Mouse (Mus musculus): ENCODE results near the gene Taco1. TPM values are rescaled to one million over a fixed set of nuclear protein-coding genes. Genes with fewer than 3 reads are reported as not detected.
"Not testable (repeated sequence)": the region's sequence is repeated elsewhere in the genome, so short reads cannot be mapped to it uniquely, and the experiment has no call there.

Gene Taco1
- polyA plus RNA-seq (2014; fragmentation: Nextera tagmentation; extraction: Ambion mirVana), result 12.8 and 13.8 TPM in 2 replicates

- Histone ChIP-seq H3K4me2 (peak within 1 kb of the TSS; percentile 82), H3K27me3 (replicated peaks; ENCODE audit: control insufficient read depth, insufficient read depth, low read length) (no peaks in the 10 kb centered on the region), H3K9me3 (ENCODE audit: control insufficient read depth, low read length) (no peaks in the 10 kb centered on the region), H3K4me3 (ENCODE audit: low read depth, low read length) (peak within 1 kb of the TSS; percentile 95), H3K27ac (ENCODE audit: low read depth, low read length) (peak within 1 kb of the TSS; percentile 81), H3K9ac (ENCODE audit: low read depth, low read length) (peak within 1 kb of the TSS; percentile 96), H3K4me1 (replicated peaks; ENCODE audit: control insufficient read depth, insufficient read depth, low read length) (peaks cover 5% of the 10 kb centered on the region), H3K36me3 (ENCODE audit: control insufficient read depth, insufficient read depth, low read length) (no peaks in the 10 kb centered on the region; the same call in 1 of the 2 replicates)
- peak; percentile 92 for DNase-seq (ENCODE audit: low spot score)
- peak; percentile 96 for ATAC-seq (replicated peaks; ENCODE audit: low FRiP score)
- WGBS, result under 1% methylated on average over 49 of the region's 49 CpGs
Observed at GRCm38 (mm10) chr11:106065923-106066571, at the start of gene Taco1. TSS of gene Taco1 (plus strand) at chr11:106066061.

GRCm38 (mm10) chr11:106016440-106016839 lies 49.4 kb upstream of the Taco1 start:
- Histone ChIP-seq H3K4me3 (ENCODE audit: low read depth, low read length) (no peak overlapping the region), H3K9me3 (ENCODE audit: control insufficient read depth, low read length) (no peaks in the 10 kb centered on the region), H3K9ac (ENCODE audit: low read depth, low read length) (no peak overlapping the region), H3K36me3 (ENCODE audit: control insufficient read depth, insufficient read depth, low read length) (no peaks in the 10 kb centered on the region), H3K4me2 (no peak overlapping the region), H3K27me3 (replicated peaks; ENCODE audit: control insufficient read depth, insufficient read depth, low read length) (peaks cover 64% of the 10 kb centered on the region), H3K4me1 (replicated peaks; ENCODE audit: control insufficient read depth, insufficient read depth, low read length) (peaks cover 7% of the 10 kb centered on the region), H3K27ac (ENCODE audit: low read depth, low read length) (no peak overlapping the region)
- WGBS, result 71% methylated on average over 5 of the region's 5 CpGs
- no peak for DNase-seq (ENCODE audit: low spot score)
- ATAC-seq (replicated peaks; ENCODE audit: low FRiP score), result no peak

- H3K27me3 ChIP-seq (replicated peaks; ENCODE audit: control insufficient read depth, insufficient read depth, low read length), result peaks cover 67% of the 10 kb centered on the region
- H3K9me3 ChIP-seq (ENCODE audit: control insufficient read depth, low read length), result no peaks in the 10 kb centered on the region
- H3K4me2 ChIP-seq, result peak overlapping the region; percentile 55
- DNase-seq (ENCODE audit: low spot score), result no peak
- H3K4me3 ChIP-seq (ENCODE audit: low read depth, low read length), result peak overlapping the region; percentile 32; the same call in 1 of the 2 replicates
- H3K9ac ChIP-seq (ENCODE audit: low read depth, low read length), result no peak overlapping the region
- H3K4me1 ChIP-seq (replicated peaks; ENCODE audit: control insufficient read depth, insufficient read depth, low read length), result peaks cover 7% of the 10 kb centered on the region
- ATAC-seq (replicated peaks; ENCODE audit: low FRiP score), result no peak
- no peak overlapping the region for H3K27ac ChIP-seq (ENCODE audit: low read depth, low read length)
- H3K36me3 ChIP-seq (ENCODE audit: control insufficient read depth, insufficient read depth, low read length), result no peaks in the 10 kb centered on the region
- 3% methylated on average over 50 of the region's 50 CpGs for WGBS
Observed at GRCm38 (mm10) chr11:106020051-106020763, 45.7 kb upstream of the Taco1 start.

- H3K27ac ChIP-seq (ENCODE audit: low read depth, low read length), result no peak overlapping the region
- peaks cover 12% of the 10 kb centered on the region for H3K4me1 ChIP-seq (replicated peaks; ENCODE audit: control insufficient read depth, insufficient read depth, low read length)
- ATAC-seq (replicated peaks; ENCODE audit: low FRiP score), result peak; percentile 68
- 47% methylated on average over 3 of the region's 3 CpGs for WGBS
- no peak for DNase-seq (ENCODE audit: low spot score)
- no peaks in the 10 kb centered on the region for H3K36me3 ChIP-seq (ENCODE audit: control insufficient read depth, insufficient read depth, low read length)
- peaks cover 29% of the 10 kb centered on the region for H3K27me3 ChIP-seq (replicated peaks; ENCODE audit: control insufficient read depth, insufficient read depth, low read length)
- H3K9me3 ChIP-seq (ENCODE audit: control insufficient read depth, low read length), result no peaks in the 10 kb centered on the region
- no peak overlapping the region for H3K4me3 ChIP-seq (ENCODE audit: low read depth, low read length)
- no peak overlapping the region for H3K9ac ChIP-seq (ENCODE audit: low read depth, low read length)
- no peak overlapping the region for H3K4me2 ChIP-seq
Observed at GRCm38 (mm10) chr11:106025774-106026173, 40.1 kb upstream of the Taco1 start.

- 32% methylated on average over 11 of the region's 11 CpGs for WGBS
- peaks cover 12% of the 10 kb centered on the region for H3K4me1 ChIP-seq (replicated peaks; ENCODE audit: control insufficient read depth, insufficient read depth, low read length)
- peaks cover 21% of the 10 kb centered on the region for H3K27me3 ChIP-seq (replicated peaks; ENCODE audit: control insufficient read depth, insufficient read depth, low read length)
- peak; percentile 43; the same call in 1 of the 2 replicates for ATAC-seq (replicated peaks; ENCODE audit: low FRiP score)
- no peaks in the 10 kb centered on the region for H3K36me3 ChIP-seq (ENCODE audit: control insufficient read depth, insufficient read depth, low read length)
- no peak for DNase-seq (ENCODE audit: low spot score)
- no peaks in the 10 kb centered on the region for H3K9me3 ChIP-seq (ENCODE audit: control insufficient read depth, low read length)
- no peak overlapping the region for H3K27ac ChIP-seq (ENCODE audit: low read depth, low read length)
- no peak overlapping the region for H3K4me3 ChIP-seq (ENCODE audit: low read depth, low read length)
- H3K9ac ChIP-seq (ENCODE audit: low read depth, low read length), result no peak overlapping the region
- no peak overlapping the region for H3K4me2 ChIP-seq
Observed at GRCm38 (mm10) chr11:106026465-106027151, 39.3 kb upstream of the Taco1 start.

- H3K36me3 ChIP-seq (ENCODE audit: control insufficient read depth, insufficient read depth, low read length), result no peaks in the 10 kb centered on the region
- WGBS, result 89% methylated on average over 5 of the region's 5 CpGs
- no peak overlapping the region for H3K27ac ChIP-seq (ENCODE audit: low read depth, low read length)
- ATAC-seq (replicated peaks; ENCODE audit: low FRiP score) (no peak), DNase-seq (ENCODE audit: low spot score) (no peak)
- peaks cover 12% of the 10 kb centered on the region for H3K4me1 ChIP-seq (replicated peaks; ENCODE audit: control insufficient read depth, insufficient read depth, low read length)
- no peaks in the 10 kb centered on the region for H3K9me3 ChIP-seq (ENCODE audit: control insufficient read depth, low read length)
- H3K4me2 ChIP-seq, result no peak overlapping the region
- H3K4me3 ChIP-seq (ENCODE audit: low read depth, low read length), result no peak overlapping the region
- peaks cover 12% of the 10 kb centered on the region for H3K27me3 ChIP-seq (replicated peaks; ENCODE audit: control insufficient read depth, insufficient read depth, low read length)
- no peak overlapping the region for H3K9ac ChIP-seq (ENCODE audit: low read depth, low read length)
Observed at GRCm38 (mm10) chr11:106027607-106028006, 38.3 kb upstream of the Taco1 start.

- WGBS, result 40% methylated on average over 7 of the region's 25 CpGs
- H3K4me3 ChIP-seq (ENCODE audit: low read depth, low read length), result peak overlapping the region; percentile 32
- H3K27ac ChIP-seq (ENCODE audit: low read depth, low read length); H3K9me3 ChIP-seq (ENCODE audit: control insufficient read depth, low read length); DNase-seq (ENCODE audit: low spot score); H3K9ac ChIP-seq (ENCODE audit: low read depth, low read length); H3K36me3 ChIP-seq (ENCODE audit: control insufficient read depth, insufficient read depth, low read length); H3K4me2 ChIP-seq; H3K4me1 ChIP-seq (replicated peaks; ENCODE audit: control insufficient read depth, insufficient read depth, low read length); H3K27me3 ChIP-seq (replicated peaks; ENCODE audit: control insufficient read depth, insufficient read depth, low read length); ATAC-seq (replicated peaks; ENCODE audit: low FRiP score): not testable (repeated sequence)
Observed at GRCm38 (mm10) chr11:106032074-106032473, 33.8 kb upstream of the Taco1 start.

GRCm38 (mm10) chr11:106033491-106033919 lies 32.4 kb upstream of the Taco1 start:
- H3K27ac ChIP-seq (ENCODE audit: low read depth, low read length), result peak overlapping the region; percentile 76
- no peaks in the 10 kb centered on the region for H3K9me3 ChIP-seq (ENCODE audit: control insufficient read depth, low read length)
- 53% methylated on average over 11 of the region's 11 CpGs for WGBS
- peak overlapping the region; percentile 56 for H3K9ac ChIP-seq (ENCODE audit: low read depth, low read length)
- peaks cover 16% of the 10 kb centered on the region for H3K4me1 ChIP-seq (replicated peaks; ENCODE audit: control insufficient read depth, insufficient read depth, low read length)
- peak overlapping the region; percentile 38 for H3K4me3 ChIP-seq (ENCODE audit: low read depth, low read length)
- no peaks in the 10 kb centered on the region for H3K27me3 ChIP-seq (replicated peaks; ENCODE audit: control insufficient read depth, insufficient read depth, low read length)
- no peaks in the 10 kb centered on the region for H3K36me3 ChIP-seq (ENCODE audit: control insufficient read depth, insufficient read depth, low read length)
- ATAC-seq (replicated peaks; ENCODE audit: low FRiP score) (peak; percentile 11; the same call in 1 of the 2 replicates), DNase-seq (ENCODE audit: low spot score) (no peak)
- peak overlapping the region; percentile 54 for H3K4me2 ChIP-seq
